Mouse (Mus musculus): ENCODE results near the gene R3hcc1l. TPM values are rescaled to one million over a fixed set of nuclear protein-coding genes. Genes with fewer than 3 reads are reported as not detected.

R3hcc1l gene
- polyA plus RNA-seq, 1 experiment from 2014 or later: 15.4 TPM

Other genes starting within 250 kb of the R3hcc1l start
- 5.5 and 8.8 TPM in 2 replicates for gene Crtac1, start 87.0 kb upstream of the R3hcc1l start, polyA plus RNA-seq (2016; fragmentation: Nextera tagmentation; extraction: Ambion mirVana)
- 0.18 and 0.37 TPM in 2 replicates for gene Loxl4, start 94.1 kb downstream of the R3hcc1l start, polyA plus RNA-seq (2016; fragmentation: Nextera tagmentation; extraction: Ambion mirVana)
- gene Pyroxd2, start 234.0 kb downstream of the R3hcc1l start, polyA plus RNA-seq (2016; fragmentation: Nextera tagmentation; extraction: Ambion mirVana): 0.68 and 1.3 TPM in 2 replicates

Measured in hindbrain, embryonic 10.5 days (tissue).